Mouse (Mus musculus): ENCODE data around the gene Wwc2.

Wwc2 gene

GRCm38 (mm10) chr8:47791986-47792385, 198.7 kb downstream of the Wwc2 start:
- DNase-seq (ENCODE audit: low spot score in 2 of 2), result no peak

DNA sequence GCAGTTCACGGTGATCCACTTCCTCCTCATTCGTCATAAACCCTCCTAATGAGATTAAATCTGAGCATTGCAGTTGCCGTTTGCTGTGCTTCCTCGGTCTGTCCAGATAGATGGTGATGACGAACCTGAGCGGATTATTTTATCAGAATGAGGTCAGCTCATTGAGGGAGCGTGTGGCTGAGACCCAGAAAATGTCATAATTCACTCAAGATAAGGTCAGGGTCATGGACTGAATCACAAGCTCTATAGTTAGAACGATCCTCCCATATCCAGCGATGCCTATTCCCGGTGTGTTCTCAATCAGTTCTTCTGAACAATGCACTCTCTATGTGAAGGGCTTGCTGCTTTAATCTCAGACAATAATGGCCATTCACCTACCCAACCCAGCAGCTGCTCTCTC, 203.0 kb downstream of the Wwc2 start:
- no peak for DNase-seq (ENCODE audit: low spot score in 2 of 2)

GRCm38 (mm10) chr8:47786323-47786722, 204.4 kb downstream of the Wwc2 start:
- DNase-seq (ENCODE audit: low spot score in 2 of 2), result no peak

GRCm38 (mm10) chr8:47784436-47784835, 206.3 kb downstream of the Wwc2 start:
- DNase-seq (ENCODE audit: low spot score in 2 of 2), result no peak

- no peak for DNase-seq (ENCODE audit: low spot score in 2 of 2)
Observed at GRCm38 (mm10) chr8:47783944-47784343, 206.8 kb downstream of the Wwc2 start.

- DNase-seq (ENCODE audit: low spot score in 2 of 2), result no peak
Observed at GRCm38 (mm10) chr8:47783544-47783943, 207.2 kb downstream of the Wwc2 start.

GRCm38 (mm10) chr8:47781881-47782280, 208.8 kb downstream of the Wwc2 start:
- DNase-seq (ENCODE audit: low spot score in 2 of 2), result no peak

GRCm38 (mm10) chr8:47779589-47779988, 211.1 kb downstream of the Wwc2 start:
- no peak for DNase-seq (ENCODE audit: low spot score in 2 of 2)

DNA sequence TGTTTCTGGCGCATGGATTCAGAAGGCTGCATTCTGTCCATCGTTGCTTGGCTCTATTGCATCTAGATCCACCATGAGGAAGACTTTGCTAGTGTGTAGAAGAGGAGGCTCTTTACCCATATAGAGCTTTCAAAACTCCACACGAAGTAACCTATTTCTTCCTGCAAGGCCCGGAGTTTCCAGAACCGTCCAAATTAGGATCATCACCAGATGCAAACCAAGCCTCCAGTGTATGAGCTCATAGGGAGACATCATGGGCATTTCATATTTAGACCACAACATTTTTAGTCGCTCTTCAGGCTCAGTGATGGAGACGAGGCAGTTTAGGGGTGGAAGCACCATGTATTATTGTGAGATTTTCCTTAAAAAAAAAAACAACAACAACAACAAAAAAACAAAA, 213.3 kb downstream of the Wwc2 start:
- DNase-seq (ENCODE audit: low spot score in 2 of 2), result no peak
